Mouse (Mus musculus) lung, postnatal 0 days (tissue): ENCODE results near the gene Tmem156. TPM values are rescaled to one million over a fixed set of nuclear protein-coding genes. Genes with fewer than 3 reads are reported as not detected.

Source experiments
- ATAC-seq: fragments of 200-750 bp; cut with Nextera tagmentation; 2 replicates; pipeline ENCODE4 v1.8.0; 2017; ENCODE audit warnings: moderate library complexity
- DNase-seq: peaks from one replicate; pipeline ENCODE4 v3.0.0-alpha.2; 2016; ENCODE audit warnings: low spot score
- H3K27ac ChIP-seq: fragments of 300-500 bp; sonication (generic); 2 replicates; pipeline ENCODE4 v1.5.1; 2014; ENCODE audit warnings: antibody characterized with exemption, mild to moderate bottlenecking, low read length, mixed read lengths
- H3K27me3 ChIP-seq: fragments of 300-500 bp; sonication (generic); replicated peaks from 2 replicates; pipeline ENCODE4 v1.6.1; 2014; ENCODE audit warnings: low read length, mixed read lengths; ENCODE audit not compliant: insufficient read depth
- H3K36me3 ChIP-seq: fragments of 300-500 bp; sonication (generic); 2 replicates; pipeline ENCODE4 v1.6.1; 2014; ENCODE audit warnings: low read length, mixed read lengths; ENCODE audit not compliant: insufficient read depth
- H3K4me1 ChIP-seq: fragments of 300-500 bp; sonication (generic); 2 replicates; pipeline ENCODE4 v1.6.1; 2014; ENCODE audit warnings: antibody characterized with exemption, low read depth, low read length, mixed read lengths; ENCODE audit not compliant: insufficient read depth
- H3K4me2 ChIP-seq: fragments of 300-500 bp; sonication (generic); replicated peaks from 2 replicates; pipeline ENCODE4 v1.6.1; 2014; ENCODE audit warnings: low read depth, mild to moderate bottlenecking, low read length, moderate library complexity, mixed read lengths
- H3K4me3 ChIP-seq: fragments of 300-500 bp; sonication (generic); 2 replicates; pipeline ENCODE4 v1.5.1; 2014; ENCODE audit warnings: low read depth, low read length
- H3K9ac ChIP-seq: fragments of 300-500 bp; sonication (generic); replicated peaks from 2 replicates; pipeline ENCODE4 v1.6.1; 2014; ENCODE audit warnings: low read depth, mild to moderate bottlenecking
- H3K9me3 ChIP-seq: fragments of 300-500 bp; sonication (generic); 2 replicates; pipeline ENCODE4 v1.6.1; 2016; ENCODE audit warnings: low read length, mixed read lengths
- CTCF ChIP-seq: IDR thresholded peaks from 2 replicates; pipeline ENCODE4 v1.5.1; 2016; ENCODE audit warnings: antibody characterized with exemption, mild to moderate bottlenecking
- EP300 ChIP-seq: IDR thresholded peaks from 2 replicates; pipeline ENCODE4 v1.6.1; 2016; ENCODE audit warnings: antibody characterized with exemption, mild to moderate bottlenecking, control low read depth
- WGBS: fragments of 180-500 bp; shearing (Covaris S2); extraction: QIAGEN DNeasy Blood & Tissue Kit; methylation state at CpG from one replicate; pipeline ENCODE4 v1.1.7; 2014; 5-methylcytosine and 5-hydroxymethylcytosine counted together
- polyA plus RNA-seq: library from polyadenylated mRNA; unstranded; fragments of >200 nt; fragmentation: Nextera tagmentation; extraction: Ambion mirVana; gene quantifications from 2 replicates; pipeline ENCODE4 v1.2.1, GENCODE M21; 2015

Gene Tmem156
- 1.9 TPM in 2 replicates for polyA plus RNA-seq

- TF ChIP-seq EP300: 0 out of 2 replicates have a peak, but pooled peaks have one; percentile 8
- no peak for TF ChIP-seq CTCF
- Histone ChIP-seq H3K4me2 (peak within 1 kb of the TSS; percentile 33; the same call in 1 of the 2 replicates), H3K4me3 (peak within 1 kb of the TSS; percentile 8; the same call in 1 of the 2 replicates), H3K9me3 (no peaks in the 10 kb centered on the region), H3K27ac (peak within 1 kb of the TSS; percentile 69), H3K27me3 (no peaks in the 10 kb centered on the region), H3K36me3 (no peaks in the 10 kb centered on the region), H3K4me1 (no peaks in the 10 kb centered on the region; the same call in 1 of the 2 replicates), H3K9ac (no peak within 1 kb of the TSS)
- DNase-seq (peak; percentile 86), ATAC-seq (peak; percentile 18)
- 14% methylated on average over 5 of the region's 5 CpGs for WGBS
Measured at GRCm38 (mm10) chr5:65091921-65092320, at the start of gene Tmem156. Gene Tmem156 (minus strand): TSS chr5:65092132.

DNA sequence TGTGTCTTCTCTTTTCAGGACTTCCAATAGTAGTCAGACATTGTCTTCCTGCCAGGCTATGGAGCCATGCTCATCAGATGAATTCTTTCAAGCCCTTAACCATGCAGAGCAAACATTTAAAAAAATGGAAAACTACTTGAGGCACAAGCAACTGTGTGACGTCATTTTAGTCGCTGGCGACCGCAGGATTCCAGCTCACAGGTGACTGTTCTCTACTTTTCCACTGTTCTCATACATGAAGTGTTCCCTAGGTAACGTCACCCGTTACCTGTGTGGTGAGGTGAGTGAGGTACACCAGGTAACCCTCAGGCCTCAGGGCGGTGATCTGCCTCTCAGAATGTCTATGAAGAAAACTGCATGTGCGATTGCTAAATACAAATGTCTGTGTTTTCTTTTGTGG lies 49.3 kb upstream of the Tmem156 start:
- DNase-seq (peak; percentile 74), ATAC-seq (peak; percentile 79)
- H3K27ac ChIP-seq: no peak overlapping the region
- H3K27me3 ChIP-seq: no peaks in the 10 kb centered on the region
- H3K36me3 ChIP-seq: peaks cover 12% of the 10 kb centered on the region; the same call in 1 of the 2 replicates
- H3K4me3 ChIP-seq: no peak overlapping the region
- H3K4me2 ChIP-seq: no peak overlapping the region
- WGBS: 59% methylated on average over 8 of the region's 8 CpGs
- H3K9ac ChIP-seq: no peak overlapping the region
- H3K4me1 ChIP-seq: no peaks in the 10 kb centered on the region
- no peaks in the 10 kb centered on the region for H3K9me3 ChIP-seq
- no peak for TF ChIP-seq EP300

DNA sequence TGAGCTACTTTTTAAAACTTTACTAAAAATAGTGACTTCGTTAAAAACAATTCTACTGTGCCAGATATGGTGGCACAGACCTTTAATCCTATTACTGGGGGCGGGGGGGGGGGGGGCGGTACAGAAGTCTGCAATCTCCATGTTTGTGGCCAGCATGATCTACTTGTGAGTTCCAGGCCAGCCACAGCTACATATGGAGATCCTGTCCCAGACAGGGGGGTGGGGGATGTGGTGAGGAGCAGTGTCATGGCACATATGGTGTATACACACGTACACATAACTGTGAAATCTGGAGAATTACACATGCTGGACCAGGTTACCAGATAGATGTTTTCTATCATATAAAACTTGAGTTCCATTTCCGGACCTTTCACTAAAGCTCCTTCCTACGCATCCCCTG lies 45.1 kb upstream of the Tmem156 start:
- Histone ChIP-seq H3K27me3 (no peaks in the 10 kb centered on the region), H3K9me3 (no peaks in the 10 kb centered on the region), H3K4me2 (no peak overlapping the region), H3K36me3 (no peaks in the 10 kb centered on the region), H3K4me1 (no peaks in the 10 kb centered on the region), H3K9ac (no peak overlapping the region), H3K27ac (no peak overlapping the region), H3K4me3 (no peak overlapping the region)
- no peak for ATAC-seq
- WGBS: 88% methylated on average over 6 of the region's 6 CpGs
- TF ChIP-seq CTCF (no peak), EP300 (no peak)
- no peak for DNase-seq

- H3K4me1 ChIP-seq: no peaks in the 10 kb centered on the region
- no peak overlapping the region for H3K27ac ChIP-seq
- H3K36me3 ChIP-seq: no peaks in the 10 kb centered on the region
- 81% methylated on average over 7 of the region's 7 CpGs for WGBS
- DNase-seq (no peak), ATAC-seq (no peak)
- H3K9ac ChIP-seq: no peak overlapping the region
- H3K4me3 ChIP-seq: no peak overlapping the region
- H3K27me3 ChIP-seq: no peaks in the 10 kb centered on the region
- H3K4me2 ChIP-seq: no peak overlapping the region
- no peaks in the 10 kb centered on the region for H3K9me3 ChIP-seq
- TF ChIP-seq CTCF: no peak
- TF ChIP-seq EP300: no peak
Measured at GRCm38 (mm10) chr5:65136159-65136558, 44.2 kb upstream of the Tmem156 start.

GRCm38 (mm10) chr5:65131211-65131879 lies 39.4 kb upstream of the Tmem156 start:
- Histone ChIP-seq H3K4me3 (peak overlapping the region; percentile 24; the same call in 1 of the 2 replicates), H3K4me1 (no peaks in the 10 kb centered on the region), H3K4me2 (peak overlapping the region; percentile 43), H3K36me3 (no peaks in the 10 kb centered on the region), H3K27ac (no peak overlapping the region), H3K27me3 (no peaks in the 10 kb centered on the region), H3K9ac (no peak overlapping the region), H3K9me3 (no peaks in the 10 kb centered on the region)
- TF ChIP-seq CTCF (no peak), EP300 (no peak)
- no peak for DNase-seq
- WGBS: 36% methylated on average over 20 of the region's 20 CpGs
- ATAC-seq: no peak

DNA sequence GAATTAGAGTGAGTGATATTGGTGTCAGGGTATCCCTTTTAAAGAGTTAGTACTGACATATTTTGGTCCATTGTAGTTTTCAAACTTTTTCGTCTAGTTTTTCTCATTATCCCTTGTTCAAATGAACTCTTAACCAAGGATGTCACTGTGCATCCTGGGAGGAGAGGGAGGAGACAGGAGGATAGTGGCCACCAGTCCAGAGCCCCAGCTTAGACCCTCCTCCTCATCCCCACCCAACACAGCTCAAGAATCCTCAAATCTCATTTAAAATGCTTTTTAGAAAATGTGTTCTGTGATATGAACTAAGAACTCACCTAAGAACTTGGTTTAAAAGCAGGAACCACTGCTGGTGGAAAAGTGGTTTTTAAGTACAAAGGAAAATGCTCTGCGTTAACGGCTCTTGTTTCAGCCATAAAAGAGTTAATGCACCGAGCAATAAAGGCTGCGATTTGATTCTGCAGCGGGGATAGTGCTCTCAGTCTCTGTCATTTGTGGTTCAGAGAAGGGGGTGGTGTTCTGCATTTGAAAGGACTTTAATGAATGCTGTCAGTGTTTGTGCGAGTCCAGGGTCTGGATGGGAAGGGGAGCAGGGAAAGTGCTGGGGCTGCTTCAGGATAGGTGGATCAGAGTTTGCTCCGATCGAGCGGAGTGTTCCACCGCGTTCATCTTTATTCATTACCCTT lies 38.7 kb upstream of the Tmem156 start:
- Histone ChIP-seq H3K4me1 (no peaks in the 10 kb centered on the region), H3K27me3 (no peaks in the 10 kb centered on the region), H3K9ac (0 out of 2 replicates have a peak overlapping the region, but pooled peaks have one; percentile 17), H3K27ac (no peak overlapping the region), H3K9me3 (no peaks in the 10 kb centered on the region), H3K4me3 (peak overlapping the region; percentile 24; the same call in 1 of the 2 replicates), H3K36me3 (no peaks in the 10 kb centered on the region), H3K4me2 (peak overlapping the region; percentile 43)
- no peak for TF ChIP-seq CTCF
- no peak for TF ChIP-seq EP300
- 14% methylated on average over 12 of the region's 12 CpGs for WGBS
- no peak for ATAC-seq
- DNase-seq: no peak
